Mouse (Mus musculus) gastrocnemius, postnatal 4 days (tissue): ENCODE results near the gene Coa4. TPM values are rescaled to one million over a fixed set of nuclear protein-coding genes. Genes with fewer than 3 reads are reported as not detected.
"Not testable (repeated sequence)": the region's sequence is repeated elsewhere in the genome, so short reads cannot be mapped to it uniquely, and the experiment has no call there.

Source experiments
- DNase-seq, 2 experiments: peaks; one replicate each; pipeline ENCODE4 v3.0.0; 2021 to 2022; ENCODE audit warnings: low spot score in 2 of 2, mixed read lengths in 2 of 2
- total RNA-seq, 2 experiments: library from RNA; stranded (reverse); gene quantifications; 2 replicates each; pipeline ENCODE4 v1.2.3; 2021

Gene Coa4
- total RNA-seq, 2 experiments from 2014 or later, result 10.7 to 13.1 TPM

GRCm38 (mm10) chr7:100557241-100557640 lies 20.4 kb downstream of the Coa4 start:
- DNase-seq, result no peak

- DNase-seq, result no peak
These were observed 22.5 kb downstream of the Coa4 start for GRCm38 (mm10) chr7:100559331-100559730.

- no peak for DNase-seq
These were observed 25.2 kb downstream of the Coa4 start for GRCm38 (mm10) chr7:100561861-100562587.

- DNase-seq, result not testable (repeated sequence)
These were observed 30.4 kb downstream of the Coa4 start for GRCm38 (mm10) chr7:100567238-100567637.

- DNase-seq, result no peak
These were observed 33.0 kb downstream of the Coa4 start for GRCm38 (mm10) chr7:100569907-100570306.

- no peak for DNase-seq
These were observed 34.3 kb downstream of the Coa4 start for GRCm38 (mm10) chr7:100570930-100571715.

GRCm38 (mm10) chr7:100572061-100572460 lies 35.2 kb downstream of the Coa4 start:
- DNase-seq, result no peak

- no peak for DNase-seq
These were observed 35.8 kb downstream of the Coa4 start for GRCm38 (mm10) chr7:100572704-100573103.

GRCm38 (mm10) chr7:100578794-100579193 lies 41.9 kb downstream of the Coa4 start:
- no peak for DNase-seq

GRCm38 (mm10) chr7:100582235-100582634 lies 45.4 kb downstream of the Coa4 start:
- DNase-seq, result no peak

- DNase-seq, result peak; percentile 64 to 90
These were observed 45.9 kb downstream of the Coa4 start for GRCm38 (mm10) chr7:100582727-100583236.

- no peak for DNase-seq
These were observed 52.9 kb downstream of the Coa4 start for GRCm38 (mm10) chr7:100589816-100590215.

Other genes starting within 250 kb of the Coa4 start
- 10 to 100 TPM; 12.6 to 14.3 TPM for gene C2cd3, start 164.8 kb upstream of the Coa4 start, total RNA-seq
- 10 to 100 TPM; 31.4 to 42.2 TPM for gene Ppme1, start 164.8 kb upstream of the Coa4 start, total RNA-seq
- gene Ucp3, start 64.1 kb upstream of the Coa4 start, total RNA-seq, result 10 to 100 TPM; 46.7 to 47.5 TPM
- 100 to 1,000 TPM; 191 to 225 TPM for gene Ucp2, start 43.7 kb upstream of the Coa4 start, total RNA-seq
- gene Dnajb13, start 22.1 kb upstream of the Coa4 start, total RNA-seq, result under 1 TPM; 0.18 to 0.20 TPM
- 10 to 100 TPM; 74.5 to 88.0 TPM for gene Rab6a, start 70.3 kb downstream of the Coa4 start, total RNA-seq
- gene Mrpl48, start 71.2 kb downstream of the Coa4 start, total RNA-seq, result 10 to 100 TPM; 60.1 to 67.2 TPM
- gene Plekhb1, start 125.3 kb downstream of the Coa4 start, total RNA-seq, result 10 to 100 TPM; 18.0 to 21.6 TPM
- 10 to 100 TPM; 65.7 to 67.8 TPM for gene Fam168a, start 169.6 kb downstream of the Coa4 start, total RNA-seq